Mouse (Mus musculus) urinary bladder, postnatal 36 days (tissue): ENCODE measurements at regions not wholly inside any gene's neighbourhood (a gene's known extent, or its start where the extent isn't known, plus 50 kb on each side); places are given as distances from the start of the nearest gene placed in this dataset.

ENCODE experiments used
- DNase-seq, 2 experiments: peaks; one replicate each; pipeline ENCODE4 v3.0.0; 2022; ENCODE audit warnings: low spot score in 2 of 2, mixed read lengths in 1 of 2

DNA sequence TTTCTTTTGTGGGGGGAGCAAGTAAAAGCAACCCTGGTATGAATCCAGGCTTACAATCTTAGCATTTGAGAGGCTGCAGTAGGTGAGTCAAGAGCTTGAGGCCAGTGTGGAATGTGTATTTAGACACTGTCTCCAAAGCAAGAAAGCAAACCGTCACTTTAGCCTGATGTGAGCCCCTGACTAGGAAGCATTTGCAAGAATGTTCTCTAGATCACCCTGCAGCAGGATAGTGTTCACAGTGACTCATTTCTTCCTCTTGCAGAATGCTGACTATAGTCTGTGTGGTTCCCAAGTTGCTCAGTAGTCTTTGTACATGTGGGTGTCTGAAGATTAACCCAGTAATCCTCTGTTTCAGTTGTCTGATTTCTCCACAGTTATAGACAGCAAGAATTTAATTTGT is 88.7 kb upstream of the Nectin3 start:
- no peak for DNase-seq

- no peak for DNase-seq
Measured at GRCm38 (mm10) chr16:46584502-46584901, 86.2 kb upstream of the Nectin3 start.

DNA sequence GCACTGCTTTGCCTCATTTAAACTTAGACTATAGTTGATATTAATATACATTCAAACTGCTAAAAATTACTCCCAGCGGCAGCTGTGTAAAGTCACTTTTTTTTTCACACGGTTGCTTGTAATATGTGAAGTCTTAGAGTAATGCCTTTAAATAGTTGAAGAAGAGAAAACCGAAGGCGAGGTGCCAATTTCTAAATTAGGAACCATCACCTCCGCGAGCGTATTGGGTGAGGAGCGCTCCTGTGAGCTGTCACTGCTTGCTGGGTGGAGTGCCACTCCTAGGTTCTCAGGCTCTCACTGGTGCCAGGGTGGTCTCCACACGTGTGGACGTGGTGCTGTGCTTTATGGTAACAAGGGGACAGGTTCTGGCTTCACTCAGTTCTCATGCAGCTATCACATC is 82.8 kb upstream of the Nectin3 start:
- DNase-seq: no peak

DNA sequence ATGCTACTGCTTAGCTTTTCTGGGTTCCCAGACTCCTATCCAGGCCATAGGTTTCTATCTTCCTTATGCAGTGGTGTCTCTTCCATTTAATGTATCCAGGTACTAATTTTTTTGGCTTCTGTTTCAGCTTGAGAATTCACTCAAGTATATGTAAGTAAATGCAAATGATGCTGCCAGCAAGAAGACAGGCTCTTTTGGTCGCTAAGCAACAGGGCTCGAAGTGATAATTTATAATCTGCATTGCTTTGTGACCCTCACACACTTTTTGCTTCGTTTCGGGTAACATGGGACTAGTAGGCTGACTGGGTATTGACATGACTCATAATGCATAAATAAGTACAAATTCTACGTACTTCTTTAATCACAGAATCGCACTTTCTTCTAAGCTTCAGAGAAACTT is 75.9 kb upstream of the Nectin3 start:
- no peak for DNase-seq

DNA sequence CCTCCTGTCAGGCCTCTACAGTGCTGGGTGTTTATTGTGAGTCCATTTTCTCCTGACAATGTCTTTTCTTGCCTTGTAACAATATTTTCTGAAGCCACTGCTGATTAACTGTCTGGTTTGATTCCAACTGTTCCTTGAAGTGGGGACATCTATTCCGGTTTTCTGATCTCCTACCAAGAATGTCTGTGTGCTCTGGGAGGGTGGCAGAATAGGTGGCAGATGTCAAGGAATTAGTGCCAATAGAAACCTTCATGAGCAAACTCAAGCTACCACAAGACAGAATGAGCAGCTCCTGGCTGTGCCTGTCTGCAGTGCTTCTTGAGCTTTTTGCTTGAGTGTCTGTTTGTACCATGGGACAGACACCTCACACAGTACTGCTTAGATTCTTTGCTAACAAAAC is 69.1 kb upstream of the Nectin3 start:
- no peak for DNase-seq

GRCm38 (mm10) chr16:46566020-46566581 is 67.8 kb upstream of the Nectin3 start:
- no peak for DNase-seq

DNA sequence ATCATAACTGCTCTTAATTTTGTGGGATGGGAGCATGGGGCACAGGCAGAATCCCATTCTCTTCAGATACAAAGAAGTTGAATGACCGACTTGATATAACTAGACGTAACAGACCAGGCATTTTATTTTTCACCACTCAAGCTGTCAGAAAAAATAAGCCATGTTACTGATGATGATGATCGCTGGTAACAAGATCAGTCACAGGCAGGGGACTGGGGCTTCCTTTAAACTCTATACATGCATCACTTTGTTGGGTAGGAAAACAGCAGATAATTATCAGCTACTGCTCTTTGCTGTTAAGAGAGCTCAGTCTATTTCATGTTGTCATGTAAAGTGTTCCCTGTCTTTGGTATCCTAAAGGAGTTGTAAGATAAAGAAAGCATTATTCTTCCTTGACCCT is 59.0 kb upstream of the Nectin3 start:
- no peak for DNase-seq

- no peak for DNase-seq
Measured at GRCm38 (mm10) chr16:46548207-46548606, 49.9 kb upstream of the Nectin3 start.
